Mouse (Mus musculus) urinary bladder, postnatal 14 days (tissue): Measurements from ENCODE around the gene Grn.
"Not testable (repeated sequence)": the region's sequence is repeated elsewhere in the genome, so short reads cannot be mapped to it uniquely, and the experiment has no call there.

Source experiments
- DNase-seq: peaks from one replicate; pipeline ENCODE4 v3.0.0; 2021; ENCODE audit warnings: low spot score

Grn gene

GRCm38 (mm10) chr11:102430121-102431017 lies at the start of gene Grn:
Gene Grn (plus strand): TSS chr11:102430315.
- DNase-seq, result peak; percentile 91

GRCm38 (mm10) chr11:102381341-102382100 lies 48.6 kb upstream of the Grn start:
- no peak for DNase-seq

GRCm38 (mm10) chr11:102382794-102383193 lies 47.3 kb upstream of the Grn start:
- no peak for DNase-seq

- no peak for DNase-seq
Measured at GRCm38 (mm10) chr11:102383365-102384136, 46.6 kb upstream of the Grn start.

GRCm38 (mm10) chr11:102384418-102384817 lies 45.7 kb upstream of the Grn start:
- DNase-seq, result no peak

- DNase-seq, result no peak
Measured at GRCm38 (mm10) chr11:102385075-102385474, 45.0 kb upstream of the Grn start.

- no peak for DNase-seq
Measured at GRCm38 (mm10) chr11:102386121-102386520, 44.0 kb upstream of the Grn start.

DNA sequence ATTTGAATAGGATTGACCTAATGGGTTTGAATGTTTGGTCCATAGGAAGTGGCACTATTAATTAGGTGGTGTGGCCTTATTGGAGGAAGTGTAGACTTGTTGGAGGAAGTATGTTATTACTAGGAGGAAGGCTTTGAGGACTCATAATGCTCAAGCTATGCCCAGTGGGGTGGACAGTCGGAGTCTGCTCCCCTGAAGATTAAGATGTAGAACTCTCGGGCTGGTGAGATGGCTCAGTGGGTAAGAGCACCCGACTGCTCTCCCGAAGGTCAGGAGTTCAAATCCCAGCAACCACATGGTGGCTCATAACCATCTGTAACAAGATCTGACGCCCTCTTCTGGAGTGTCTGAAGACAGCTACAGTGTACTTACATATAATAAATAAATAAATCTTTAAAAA lies 40.7 kb upstream of the Grn start:
- not testable (repeated sequence) for DNase-seq

DNA sequence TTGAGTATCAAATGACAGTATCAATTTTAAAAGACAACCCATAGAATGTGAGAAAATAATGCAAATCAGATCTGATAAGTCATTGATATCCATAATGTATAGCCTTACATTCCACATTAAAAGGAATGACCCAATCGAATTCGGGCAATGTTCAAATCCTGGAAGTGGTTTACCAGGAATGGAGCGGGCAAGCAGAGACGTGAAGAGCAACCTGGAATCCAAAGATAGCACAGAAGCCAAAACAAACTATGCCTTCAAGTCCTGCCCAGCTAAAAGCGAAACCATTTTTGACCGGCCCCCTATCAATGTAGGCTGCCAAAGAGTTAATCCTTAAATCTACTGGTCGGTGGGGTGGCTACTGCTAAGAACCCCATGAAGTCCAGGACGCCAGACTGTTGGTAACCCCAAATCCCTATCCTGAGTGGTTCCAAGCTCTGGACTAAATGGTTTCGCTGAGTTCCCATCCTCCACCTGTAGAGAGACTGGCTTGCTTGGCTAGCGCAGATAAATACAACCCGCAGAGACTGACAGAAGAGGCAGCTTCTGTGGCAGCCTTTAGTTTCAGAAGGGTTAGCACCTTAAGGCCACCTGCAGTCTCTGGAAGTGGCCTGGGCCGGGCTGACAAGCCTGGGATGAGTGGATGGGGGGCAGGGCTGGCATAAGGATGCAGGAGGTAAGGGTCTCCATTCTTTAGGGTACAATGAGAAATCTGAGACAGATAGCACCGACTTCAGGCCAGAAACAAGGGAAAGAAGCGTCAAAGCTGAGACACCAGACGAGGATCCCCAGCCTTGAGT lies 37.5 kb upstream of the Grn start:
- no peak for DNase-seq

DNA sequence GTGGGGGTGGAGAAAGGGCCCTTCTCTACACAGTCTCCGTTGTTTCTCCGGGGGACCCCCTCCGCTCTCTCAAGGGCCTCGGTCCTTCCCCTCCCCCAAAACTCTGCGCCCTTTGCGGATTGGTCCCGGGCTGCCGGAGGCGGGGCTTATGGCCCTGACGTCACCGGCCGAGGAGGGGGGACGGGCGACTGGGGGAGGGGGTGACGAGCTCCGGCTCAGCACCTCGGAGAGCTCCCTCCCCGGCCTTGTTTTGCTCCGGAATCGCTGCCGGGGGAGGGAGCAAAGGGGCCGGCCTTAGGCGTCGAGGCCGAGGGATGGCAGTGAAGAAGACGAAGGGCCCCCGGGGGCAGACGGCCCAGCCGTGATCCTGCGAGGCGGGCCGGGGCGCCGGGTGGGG lies 36.9 kb upstream of the Grn start, which contains the start of gene Rundc3a:
Gene Rundc3a, plus strand, starts transcription at position 166 of the 397 bp plus-strand sequence.
- DNase-seq, result peak; percentile 78

DNA sequence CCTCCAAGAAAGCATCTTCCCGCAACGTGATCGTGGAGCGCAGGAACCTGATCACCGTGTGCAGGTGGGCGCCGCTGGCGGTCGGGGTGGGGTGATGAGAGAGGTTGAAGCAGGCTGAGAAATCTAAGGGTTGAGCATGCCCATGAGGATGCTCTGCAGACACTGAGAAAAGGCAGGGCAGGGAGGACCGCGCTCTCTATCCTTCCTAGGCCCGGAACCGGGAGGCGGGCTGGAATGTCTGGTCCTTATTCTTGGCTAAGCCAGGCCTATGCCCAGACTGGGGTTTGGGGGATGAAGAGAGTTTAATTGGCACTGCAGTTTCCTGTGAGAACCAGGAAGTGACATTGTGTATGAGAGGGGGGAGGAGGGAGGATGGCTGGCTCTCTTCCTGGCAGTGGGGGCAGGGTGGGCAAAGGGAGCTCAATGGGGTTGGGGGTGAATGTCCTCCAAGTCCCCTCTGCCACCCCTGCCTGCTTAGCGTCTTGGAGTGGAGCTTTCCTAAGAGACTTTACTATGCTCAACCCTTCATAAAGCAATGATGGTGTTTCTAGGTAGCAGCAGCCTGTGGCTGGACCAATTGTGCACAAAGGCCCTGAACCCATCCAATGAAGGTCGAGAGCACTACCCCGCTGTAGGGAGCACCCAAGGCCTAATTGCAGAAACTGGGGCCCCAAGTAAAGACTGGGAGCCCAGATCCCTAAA lies 36.2 kb upstream of the Grn start:
- no peak for DNase-seq

DNA sequence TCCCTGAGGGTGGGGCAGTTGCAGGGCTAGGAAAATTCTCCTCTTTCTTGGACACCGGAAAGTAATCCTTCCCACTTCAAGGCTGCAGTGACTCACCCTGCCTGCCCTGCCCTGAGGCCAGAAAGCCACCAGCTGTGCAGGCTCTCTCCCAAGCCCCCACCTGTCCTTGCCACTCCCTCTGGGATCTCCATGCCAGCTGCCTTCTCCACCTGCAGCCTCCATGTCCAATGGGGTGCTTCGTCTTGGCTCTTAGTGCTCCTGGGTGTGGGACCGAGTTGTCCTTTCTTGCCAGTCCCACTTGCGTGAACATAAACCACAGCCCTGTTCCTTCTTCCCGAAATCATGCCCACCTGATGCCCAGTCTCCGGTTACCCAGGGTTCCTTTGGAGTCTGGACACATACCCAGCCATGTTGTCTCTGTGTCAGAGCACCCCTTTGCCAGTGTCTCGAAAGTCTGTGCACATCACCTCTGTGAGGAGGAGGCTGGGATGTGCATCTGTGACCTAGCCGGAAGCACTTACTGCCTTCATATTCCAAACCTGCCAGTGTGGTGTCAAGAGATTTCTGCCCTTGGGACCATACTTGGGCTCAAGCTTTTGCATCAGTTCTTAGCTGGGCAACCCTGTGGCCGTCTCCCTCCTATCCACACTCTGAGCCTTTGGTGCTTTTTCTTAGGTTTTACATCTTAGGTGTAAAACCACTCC lies 35.5 kb upstream of the Grn start:
- no peak for DNase-seq

- DNase-seq, result no peak
Measured at GRCm38 (mm10) chr11:102395250-102395649, 34.9 kb upstream of the Grn start.

DNA sequence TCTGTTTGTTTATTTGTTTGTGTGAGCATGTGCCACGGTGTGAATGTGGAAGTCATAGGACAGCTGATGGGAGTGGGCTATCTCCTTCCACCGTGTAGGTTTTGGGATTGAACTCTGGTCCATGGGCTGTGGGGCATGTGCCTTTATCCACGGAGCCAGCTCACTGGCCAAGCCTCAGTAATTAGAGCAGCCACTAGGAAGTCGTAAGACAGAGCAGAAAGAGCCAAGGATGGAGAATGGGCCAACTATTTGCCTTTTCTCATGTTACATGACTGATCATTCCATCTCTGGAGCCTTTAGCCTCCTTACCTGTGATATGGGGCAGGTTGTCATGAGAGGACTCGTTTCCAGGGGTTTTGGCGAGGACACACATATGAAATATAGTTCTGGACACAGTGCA lies 33.9 kb upstream of the Grn start:
- DNase-seq, result no peak

DNA sequence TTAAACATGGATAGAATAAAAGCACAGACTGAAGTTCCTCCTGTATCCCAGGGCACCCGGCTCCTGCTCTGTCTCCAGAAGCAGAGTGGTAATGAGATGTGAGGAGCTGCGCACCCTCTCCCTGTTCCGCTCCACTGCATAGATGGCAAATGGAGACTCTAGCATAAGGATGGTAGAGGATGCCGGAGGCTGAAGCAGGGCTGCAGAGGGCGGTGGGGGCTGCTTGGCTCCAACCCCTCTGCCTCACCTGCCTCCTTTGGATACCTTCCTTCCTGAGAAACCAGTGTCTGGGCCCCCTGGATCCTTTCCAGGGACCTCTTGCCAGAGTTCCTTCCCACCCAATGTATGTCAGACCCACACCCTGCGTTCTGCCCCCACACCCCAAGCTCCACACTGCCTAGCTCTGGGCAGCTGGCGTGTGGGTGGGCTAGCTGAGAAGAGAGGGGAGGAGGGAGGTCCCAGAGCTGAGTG lies 33.4 kb upstream of the Grn start:
- DNase-seq, result no peak

DNA sequence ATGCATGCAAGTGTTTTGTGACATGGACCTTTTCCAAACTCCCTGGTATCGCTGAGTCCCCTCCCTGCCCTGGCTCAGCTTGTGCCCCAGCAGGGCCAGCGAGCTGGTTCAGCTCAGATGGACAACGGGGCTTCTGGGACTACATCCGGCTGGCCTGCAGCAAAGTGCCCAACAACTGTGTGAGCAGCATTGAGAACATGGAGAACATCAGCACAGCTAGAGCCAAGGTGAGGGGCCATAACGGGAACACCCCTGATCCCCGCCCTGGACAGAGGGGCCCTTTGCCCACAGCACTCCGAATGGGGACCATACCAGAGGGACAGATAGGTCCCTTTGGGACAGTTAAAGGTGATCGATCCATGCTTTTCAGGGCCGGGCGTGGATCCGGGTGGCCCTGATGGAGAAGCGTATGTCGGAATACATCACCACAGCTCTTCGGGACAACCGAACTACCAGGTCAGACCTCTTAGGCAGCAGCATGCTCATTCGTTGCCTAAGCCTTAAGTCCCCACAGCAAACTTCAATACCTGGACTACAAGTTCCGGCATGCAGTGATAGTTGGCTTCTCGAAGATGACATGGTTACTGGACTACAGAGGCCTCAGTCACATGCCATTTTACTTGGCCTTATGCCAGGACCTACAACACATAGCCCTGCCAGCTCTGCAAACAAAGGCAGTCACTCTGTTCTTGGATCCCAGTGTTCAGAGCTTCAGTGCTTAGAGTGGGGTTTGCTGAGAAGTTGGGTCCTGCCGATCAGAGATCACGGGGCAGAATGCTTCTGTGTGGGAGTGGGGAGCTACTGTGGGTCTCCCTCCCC lies 31.9 kb upstream of the Grn start:
- peak; percentile 65 for DNase-seq

GRCm38 (mm10) chr11:102399107-102399506 lies 31.0 kb upstream of the Grn start:
- no peak for DNase-seq

- DNase-seq, result no peak
Measured at GRCm38 (mm10) chr11:102399610-102400072, 30.5 kb upstream of the Grn start.

GRCm38 (mm10) chr11:102400513-102401084 lies 29.5 kb upstream of the Grn start:
- no peak for DNase-seq
